Mouse (Mus musculus) monocyte, adult 5-6 weeks (primary cell): ENCODE data around the gene Lrrc8e. TPM values are rescaled to one million over a fixed set of nuclear protein-coding genes. Genes with fewer than 3 reads are reported as not detected.

ENCODE experiments used
- ATAC-seq: fragments of 153-309, 156-312 bp; replicated peaks from 2 replicates; pipeline ENCODE4 v1.8.0; 2017; ENCODE audit warnings: mild to moderate bottlenecking; ENCODE audit not compliant: low TSS enrichment, insufficient number of reproducible peaks, severe bottlenecking, poor library complexity, low FRiP score
- total RNA-seq: library from RNA; stranded (forward); fragments of 200-1000, 200-491, 200-594 nt; gene quantifications from 3 replicates; pipeline ENCODE4 v1.2.3, GENCODE M21; 2017

The Lrrc8e gene
- total RNA-seq, 1 experiment from 2014 or later = not detected

DNA sequence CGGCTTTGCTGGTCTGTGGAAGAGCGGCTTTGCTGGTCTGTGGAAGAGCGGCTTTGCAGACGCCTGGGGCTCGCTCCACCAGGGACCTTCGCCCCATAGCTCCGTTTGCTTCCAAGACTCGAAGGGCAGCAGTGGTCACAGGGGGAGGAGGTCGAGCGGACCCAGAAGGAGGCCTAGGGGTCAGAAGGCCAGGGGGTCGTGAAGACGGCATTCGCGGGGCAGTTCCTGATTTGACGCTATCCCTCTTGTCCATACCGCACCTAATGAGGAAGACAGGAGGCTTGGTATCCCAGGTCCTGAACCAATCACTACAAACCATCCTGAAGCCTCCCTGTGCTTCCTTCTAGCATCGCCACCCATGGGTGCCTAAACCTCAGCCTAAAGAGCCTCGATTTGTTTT, 10.3 kb upstream of the Lrrc8e start:
- ATAC-seq = no peak

DNA sequence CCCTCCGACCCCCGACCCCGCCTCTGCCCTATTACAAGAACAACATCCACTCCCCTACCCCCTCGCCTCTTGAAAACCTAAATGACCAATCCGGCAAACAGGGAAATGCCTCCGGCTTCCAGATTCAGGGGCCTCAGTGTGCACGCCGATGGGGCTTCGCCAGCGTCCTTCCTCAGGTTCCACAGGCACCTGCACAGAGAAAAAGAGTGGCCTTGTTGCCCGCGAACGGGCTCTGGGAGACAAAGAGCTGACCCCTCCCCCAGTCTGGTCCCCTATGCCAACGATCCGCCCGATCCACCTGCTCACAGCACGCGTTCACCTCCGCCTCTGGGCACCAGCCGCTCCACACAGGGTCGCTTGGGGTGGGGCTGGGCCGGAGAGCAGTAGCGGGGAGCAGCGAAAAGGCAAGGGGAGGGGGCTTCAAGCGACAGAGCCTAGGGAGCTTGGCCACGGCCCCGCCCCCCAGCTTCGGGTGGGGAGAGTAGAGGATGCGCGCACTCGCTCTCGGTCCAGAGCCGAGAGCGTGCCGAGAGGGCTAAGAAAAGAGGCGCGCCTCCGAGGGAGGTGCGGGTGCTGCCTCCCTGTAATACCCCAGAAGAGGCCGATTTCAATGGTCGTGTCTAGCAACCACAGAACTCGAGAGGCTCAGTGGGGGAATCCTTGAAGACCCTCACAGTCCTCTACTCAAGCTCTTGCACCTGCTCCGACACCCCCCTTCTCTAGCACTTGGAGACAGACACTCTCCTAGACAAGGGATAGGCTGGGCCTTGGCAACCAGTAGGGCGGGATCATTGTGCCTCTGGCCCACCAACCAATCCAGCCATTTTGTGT, 9.6 kb upstream of the Lrrc8e start, which contains the start of gene Prr36:
Prr36 (minus strand) TSS at position 669 of the 831 bp plus-strand sequence.
- ATAC-seq = no peak

DNA sequence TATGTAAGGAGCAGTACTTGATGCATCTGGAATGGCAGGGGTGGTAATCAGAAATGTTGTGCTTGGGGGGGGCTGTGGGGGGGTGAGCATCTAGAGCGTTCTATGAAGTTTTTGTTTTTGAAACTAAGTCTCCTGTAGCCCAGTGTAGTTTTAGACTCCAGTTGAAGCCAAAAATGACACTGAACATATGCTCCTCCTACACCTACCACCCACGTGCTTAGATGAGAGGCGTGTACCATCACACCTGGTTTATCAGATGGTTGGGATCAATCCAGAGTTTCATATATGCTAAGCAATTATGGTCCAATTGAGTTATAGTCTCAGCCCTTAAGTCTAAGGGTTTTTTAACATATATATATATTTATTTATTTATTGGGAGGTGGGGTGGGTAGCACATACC, 7.0 kb upstream of the Lrrc8e start:
- ATAC-seq = no peak

DNA sequence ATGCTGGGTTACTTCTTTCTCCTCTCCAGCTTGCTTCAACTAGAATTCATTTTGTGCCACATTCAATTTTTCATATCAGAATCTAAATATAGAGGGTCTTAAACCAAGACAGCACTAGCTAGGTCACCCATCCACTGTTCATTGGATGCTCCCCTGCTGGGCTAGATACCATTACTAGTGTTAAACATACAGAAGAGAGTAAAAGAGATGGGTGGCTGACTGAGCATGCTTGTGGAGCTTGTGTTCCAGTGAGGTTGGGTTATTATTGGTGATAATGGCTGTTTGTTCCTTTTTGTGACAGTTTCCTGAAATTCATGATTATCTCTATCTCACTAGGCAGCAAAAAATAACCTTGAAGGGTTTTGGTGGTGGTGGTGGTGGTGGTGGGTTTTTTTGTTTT, 4.6 kb upstream of the Lrrc8e start:
- no peak for ATAC-seq

DNA sequence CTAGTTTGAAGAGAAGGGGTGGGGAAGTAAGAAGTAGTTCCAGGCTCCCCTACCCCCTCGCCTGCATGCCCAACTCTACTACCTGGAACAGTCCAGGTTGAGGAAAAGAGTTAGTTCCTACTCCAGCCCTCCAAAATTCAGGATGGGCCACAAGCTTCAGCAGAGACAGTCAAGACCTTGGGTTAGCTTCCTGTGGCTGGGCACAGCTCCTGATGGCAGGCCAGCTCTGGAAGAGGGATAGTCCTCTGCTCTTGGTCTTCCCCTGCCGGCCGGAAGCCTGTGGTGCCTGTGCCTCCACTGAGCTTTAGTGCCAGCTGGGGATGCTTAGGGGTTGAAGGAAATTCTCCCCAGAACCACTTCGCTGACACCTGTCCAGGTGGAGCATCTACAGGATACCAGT, 304 bp upstream of the Lrrc8e start:
- no peak for ATAC-seq

DNA sequence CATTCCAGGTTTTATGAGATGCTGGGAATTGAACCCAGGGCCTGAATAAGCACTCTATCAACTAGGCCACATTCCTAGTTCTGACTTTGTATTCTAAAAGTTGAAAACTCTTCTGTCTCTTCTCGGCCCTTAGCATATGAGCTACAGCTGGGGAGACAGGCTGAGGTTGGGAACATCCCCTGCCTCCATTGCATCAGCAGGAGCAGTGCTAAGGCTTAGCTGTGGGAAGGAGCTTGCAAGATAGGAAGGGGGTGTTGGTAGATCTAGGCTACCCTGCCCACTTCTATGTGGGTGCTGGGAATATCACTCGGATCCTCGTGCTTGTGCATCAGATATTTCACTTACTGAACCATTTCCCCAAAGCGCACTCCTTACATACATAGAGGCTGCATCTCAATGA, 1.3 kb downstream of the Lrrc8e start:
- no peak for ATAC-seq

DNA sequence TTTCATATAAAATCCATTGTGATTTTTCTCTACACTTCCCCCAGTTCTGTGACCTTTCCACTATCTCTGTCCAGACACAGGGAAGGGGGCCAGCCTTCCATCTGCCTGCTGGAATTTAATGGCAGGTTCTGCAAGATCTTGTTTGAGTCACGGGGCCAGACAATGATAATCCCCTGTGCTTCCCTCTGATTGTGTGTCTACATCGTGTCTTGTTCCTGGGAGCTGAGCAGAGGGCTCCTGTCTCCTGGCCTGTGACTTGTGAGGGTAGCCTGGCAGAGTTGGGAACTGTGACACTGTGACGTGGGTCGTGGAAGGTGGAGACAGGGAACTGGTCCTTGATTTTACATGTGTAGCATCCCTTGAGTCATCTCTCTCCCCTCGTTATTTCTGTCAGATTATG, 3.2 kb downstream of the Lrrc8e start:
- no peak for ATAC-seq

DNA sequence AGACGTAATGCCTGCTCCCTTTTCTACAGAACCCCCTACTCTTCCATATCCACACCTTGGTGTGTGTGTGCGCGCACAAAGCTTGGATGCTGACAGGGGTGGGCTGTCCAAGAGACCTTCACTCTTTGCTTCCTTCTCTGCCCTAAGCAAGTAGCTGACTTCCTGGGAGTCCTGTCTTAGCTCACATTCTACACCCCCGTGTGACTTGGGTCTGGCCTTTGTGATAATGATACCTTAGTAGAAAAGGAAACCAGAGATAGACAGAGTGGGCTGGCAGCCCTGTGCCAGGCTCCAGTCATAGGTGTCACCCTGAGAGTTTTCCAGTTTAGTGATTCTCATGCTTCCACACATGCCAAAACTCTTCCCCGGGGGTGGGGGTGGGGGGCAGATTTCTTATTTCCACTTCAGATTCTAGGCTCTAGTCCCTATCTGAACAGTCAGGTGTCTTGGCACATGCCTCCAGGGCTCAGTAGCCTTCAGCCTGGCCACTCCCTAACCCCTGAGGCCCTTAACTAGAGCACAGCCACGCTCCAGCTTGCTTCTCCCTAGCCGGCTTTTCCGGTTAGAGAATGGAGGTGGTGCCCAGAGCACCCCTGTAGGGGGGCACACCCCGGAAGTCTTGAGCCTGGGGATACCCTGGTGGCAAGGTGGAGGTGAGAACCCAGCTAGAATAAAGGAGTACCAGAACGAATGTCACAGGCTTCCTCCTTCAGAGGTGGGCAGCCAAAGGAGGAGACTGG, 4.2 kb downstream of the Lrrc8e start:
- ATAC-seq = no peak

DNA sequence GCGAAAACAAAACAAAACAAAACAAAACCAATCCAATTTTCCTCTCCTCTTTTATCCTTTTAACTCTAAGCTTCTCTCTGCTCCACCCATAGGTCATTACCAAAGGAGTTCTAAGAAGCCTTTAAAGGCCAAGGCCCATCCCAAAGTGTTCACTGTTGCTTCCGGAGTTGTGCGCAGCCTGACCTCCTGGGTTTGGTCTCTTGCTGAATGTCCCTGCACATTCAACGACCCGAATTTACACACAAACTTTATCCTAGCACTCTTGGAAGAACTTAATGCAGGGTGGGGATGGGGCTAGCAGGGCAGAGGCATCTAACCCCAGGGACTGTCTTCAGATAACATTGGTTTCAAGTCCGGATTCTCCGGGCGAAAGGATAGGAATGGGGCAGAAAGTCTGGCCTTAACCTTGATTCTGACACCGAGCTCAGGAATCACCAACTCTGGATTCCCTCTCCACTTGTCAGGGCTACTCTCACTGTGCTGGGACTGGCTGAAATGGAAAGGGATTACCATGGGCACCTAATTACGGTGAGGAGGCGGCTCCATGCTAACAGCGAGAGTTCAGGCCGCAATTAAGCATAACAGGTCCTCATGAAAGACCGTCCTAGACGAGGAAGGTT, 11.3 kb downstream of the Lrrc8e start:
- peak; percentile 1; the same call in 1 of the 2 replicates for ATAC-seq

DNA sequence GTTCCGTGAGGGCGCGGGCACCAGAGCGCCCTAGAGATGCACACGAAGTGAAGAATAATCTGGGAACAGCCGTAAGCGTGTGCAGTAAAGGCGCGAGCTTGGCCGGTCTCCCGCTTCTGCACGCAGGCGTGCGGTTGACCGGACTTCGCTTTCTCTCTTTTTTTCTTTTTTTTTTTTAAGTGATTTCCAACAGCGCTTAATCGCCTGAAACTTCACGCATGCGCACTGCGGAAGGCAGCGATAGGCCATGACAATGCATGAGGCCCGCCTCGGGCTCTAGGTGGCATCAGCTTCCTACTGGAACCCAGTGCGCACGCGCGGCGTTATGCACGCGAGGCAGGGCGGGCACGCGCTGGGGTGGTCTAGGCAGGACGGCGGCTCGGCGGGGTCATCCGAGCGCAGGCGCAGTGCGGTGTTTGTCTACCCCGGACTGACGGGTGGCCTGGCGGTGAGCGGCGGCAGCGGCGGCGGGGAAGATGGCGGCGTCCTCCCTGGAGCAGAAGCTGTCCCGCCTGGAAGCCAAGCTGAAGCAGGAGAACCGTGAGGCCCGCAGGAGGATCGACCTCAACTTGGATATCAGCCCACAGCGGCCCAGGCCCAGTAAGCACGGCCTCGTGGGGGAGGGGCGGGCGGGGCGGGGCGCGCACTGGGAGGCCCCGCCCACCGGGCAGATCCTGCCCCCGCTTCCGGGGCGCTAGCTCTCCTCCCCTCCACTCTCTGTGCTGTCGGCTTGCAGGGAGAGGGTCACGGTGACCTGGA, 12.0 kb downstream of the Lrrc8e start, which contains the start of the genes Map2k7 and Gm49320:
Map2k7 (plus strand) TSS at position 307 of the 759 bp plus-strand sequence.
Gm49320 (plus strand) TSS at position 432 of the 759 bp plus-strand sequence.
- ATAC-seq = peak; percentile 85

DNA sequence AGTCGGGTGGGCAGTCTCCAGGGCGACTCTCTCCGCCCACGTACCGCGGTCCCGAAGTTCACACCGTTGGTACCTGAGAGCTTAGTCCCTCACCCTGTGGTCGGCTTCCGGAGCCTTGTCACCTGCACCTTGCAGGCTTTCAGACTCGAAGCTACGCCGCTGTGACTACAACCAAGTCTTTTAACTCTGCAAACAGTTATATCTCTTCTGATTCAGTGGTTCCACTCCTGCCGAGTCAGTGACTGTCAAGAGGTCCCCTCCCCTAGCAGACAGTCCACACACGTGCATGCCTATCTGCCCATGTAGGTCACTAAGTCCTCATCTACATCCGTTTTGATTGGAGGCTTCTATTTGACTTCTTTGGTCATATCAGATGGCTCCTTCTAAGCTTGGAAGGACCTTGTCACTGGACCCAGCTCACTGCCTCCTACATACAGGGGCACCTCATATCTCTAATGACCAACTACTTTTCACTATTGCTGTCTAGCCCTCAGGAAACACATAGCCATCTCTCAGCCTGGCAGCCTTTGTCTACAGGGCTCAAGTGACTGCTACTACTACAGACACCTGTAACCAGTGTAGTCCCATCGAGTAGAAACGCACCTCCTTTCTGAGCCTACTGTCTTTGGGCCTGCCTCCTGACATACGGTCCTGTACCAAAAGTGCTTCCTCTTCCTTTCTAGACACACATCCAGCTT, 12.7 kb downstream of the Lrrc8e start:
- ATAC-seq = no peak; the same call in 1 of the 2 replicates

DNA sequence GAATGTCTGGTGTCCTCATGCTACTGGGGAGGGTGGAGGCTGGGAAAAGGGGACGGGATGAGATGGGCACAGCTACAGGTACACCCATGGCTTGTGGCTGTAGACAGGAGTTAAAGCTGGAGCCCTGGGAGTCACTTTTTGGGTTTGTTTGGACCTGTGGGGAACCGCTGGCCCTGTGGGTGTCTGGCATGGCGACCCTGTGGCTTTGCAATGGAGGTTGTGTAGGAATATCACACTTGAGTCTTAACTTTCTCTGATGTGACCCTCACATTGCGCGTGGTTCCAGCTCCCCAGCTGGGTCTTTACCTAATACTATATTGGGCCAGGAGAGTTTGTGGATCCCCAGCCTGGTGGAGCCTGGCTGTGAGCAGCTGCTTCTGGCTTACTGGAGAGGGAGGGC, 18.4 kb downstream of the Lrrc8e start:
- no peak for ATAC-seq

DNA sequence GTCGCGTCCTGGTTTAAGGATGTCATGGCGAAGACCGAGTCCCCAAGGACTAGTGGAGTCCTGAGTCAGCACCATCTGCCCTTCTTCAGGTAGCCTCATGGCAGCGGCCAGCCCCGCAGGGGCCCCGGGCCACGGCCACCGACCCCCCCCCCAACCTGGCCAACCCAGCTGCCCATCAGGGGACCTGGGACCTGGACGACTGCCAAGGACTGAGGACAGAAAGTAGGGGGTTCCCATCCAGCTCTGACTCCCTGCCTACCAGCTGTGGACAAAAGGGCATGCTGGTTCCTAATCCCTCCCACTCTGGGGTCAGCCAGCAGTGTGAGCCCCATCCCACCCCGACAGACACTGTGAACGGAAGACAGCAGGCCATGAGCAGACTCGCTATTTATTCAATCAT, 19.1 kb downstream of the Lrrc8e start:
- no peak for ATAC-seq

DNA sequence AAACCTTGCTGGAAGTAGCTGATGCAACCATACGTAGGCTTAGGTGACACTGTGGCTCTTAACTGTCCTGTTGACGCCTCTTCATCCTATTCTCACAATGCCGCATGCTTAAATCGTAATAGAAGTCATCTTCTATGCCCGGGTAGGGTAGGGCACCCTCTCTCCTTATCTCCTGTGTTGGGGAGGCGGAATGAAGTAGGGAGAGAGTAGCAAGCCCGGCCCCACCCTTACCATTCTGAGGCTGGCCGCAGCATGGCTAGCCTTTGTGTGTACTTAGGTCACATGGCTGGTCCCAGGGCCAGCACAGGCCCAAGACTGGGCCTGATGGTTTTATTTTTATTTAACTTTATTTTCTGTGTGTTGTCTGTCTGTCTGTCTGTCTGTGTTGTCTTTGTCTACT, 20.6 kb downstream of the Lrrc8e start:
- no peak for ATAC-seq

DNA sequence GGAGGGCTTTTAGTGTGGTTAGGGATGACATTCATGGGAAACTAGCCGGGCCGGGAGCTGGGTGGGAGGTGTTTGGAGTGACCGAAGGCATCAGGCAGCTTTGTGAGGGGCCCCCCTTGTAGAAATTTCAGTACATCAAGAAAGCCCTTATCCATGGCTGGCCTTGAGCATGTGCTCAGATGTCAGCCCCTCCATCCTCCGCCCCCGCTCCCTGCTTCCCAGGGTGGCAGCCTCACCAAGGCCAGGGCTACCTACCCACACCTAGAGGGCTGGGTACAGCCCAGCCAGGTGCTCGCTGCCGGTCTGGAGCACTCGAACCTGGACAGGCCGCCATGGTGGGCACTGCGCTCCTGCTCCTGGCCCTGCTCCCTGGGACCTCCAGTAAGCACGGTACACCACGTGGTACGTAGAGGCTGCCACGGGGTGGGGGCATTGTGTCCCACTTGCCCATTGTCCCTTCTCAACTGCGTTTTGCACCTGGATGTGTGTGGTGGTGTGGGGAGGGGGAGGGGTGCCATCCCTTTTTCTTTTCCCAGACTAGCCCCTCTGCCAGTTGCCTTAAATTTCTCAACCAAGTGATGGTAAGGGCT, 21.4 kb downstream of the Lrrc8e start, which contains the start of gene Tgfbr3l:
Tgfbr3l (plus strand) TSS at position 264 of the 590 bp plus-strand sequence.
- no peak for ATAC-seq

DNA sequence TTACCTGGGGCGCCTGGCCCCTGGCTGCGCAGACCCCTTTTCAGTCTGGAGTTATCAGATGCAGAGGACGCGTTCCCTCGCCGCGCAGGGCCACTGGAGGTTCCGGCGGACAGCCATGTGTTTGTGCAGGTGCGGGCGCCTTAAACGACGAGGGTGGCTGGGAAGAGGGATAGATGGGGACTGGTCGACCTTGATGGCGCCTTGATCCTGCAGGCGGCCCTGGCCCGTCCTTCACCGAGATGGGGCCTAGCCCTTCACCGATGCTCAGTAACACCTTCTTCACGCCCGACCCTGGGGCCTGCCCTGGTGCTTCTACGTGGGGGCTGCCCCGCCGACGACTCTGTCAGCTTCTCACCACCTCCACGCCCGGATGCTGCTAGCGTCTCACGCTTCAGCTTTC, 22.6 kb downstream of the Lrrc8e start:
- ATAC-seq = no peak

DNA sequence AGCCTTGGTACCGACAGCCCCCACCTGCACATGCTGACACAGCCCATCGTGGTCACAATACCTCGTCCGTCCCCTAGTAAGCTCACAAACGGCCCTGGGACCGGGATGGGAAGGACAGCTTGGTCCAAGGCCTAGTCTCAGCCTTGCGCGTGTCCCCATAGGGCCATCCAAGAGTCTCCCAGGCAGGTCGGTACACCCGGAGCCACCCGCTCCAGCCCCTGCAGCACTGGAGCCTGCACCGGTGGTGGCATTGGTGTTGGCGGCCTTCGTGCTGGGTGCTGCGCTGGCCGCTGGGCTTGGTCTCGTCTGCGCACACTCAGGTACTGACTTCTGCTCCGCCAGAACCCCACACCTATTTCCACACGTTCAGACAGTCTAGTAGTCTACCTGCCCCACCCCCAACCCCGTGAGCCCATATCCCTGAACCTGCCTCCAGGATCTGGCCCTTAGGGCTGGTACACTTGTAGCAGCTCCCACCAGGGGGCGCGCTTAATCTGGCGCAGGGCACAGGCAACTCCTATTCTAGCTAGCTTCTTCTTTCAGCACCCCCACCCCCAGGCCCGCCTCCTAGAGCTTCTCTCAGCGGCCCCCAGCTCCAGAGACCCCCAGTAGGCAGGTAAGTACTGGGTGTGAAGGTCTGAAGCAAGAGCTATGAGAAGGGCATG, 23.8 kb downstream of the Lrrc8e start:
- ATAC-seq = peak; percentile 53
